Mouse (Mus musculus) ES-Bruce4 (cell line): ENCODE measurements at regions not wholly inside any gene's neighbourhood (a gene's known extent, or its start where the extent isn't known, plus 50 kb on each side); places are given as distances from the start of the nearest gene placed in this dataset.

Experiments
- CTCF ChIP-seq: IDR thresholded peaks from one replicate; pipeline ENCODE4 v1.8.1; 2011; ENCODE audit warnings: low read depth, low read length
- EP300 ChIP-seq: IDR thresholded peaks from 2 replicates; pipeline ENCODE4 v1.6.1; 2011; ENCODE audit warnings: low read depth, low read length; ENCODE audit not compliant: insufficient read depth
- POLR2A ChIP-seq: IDR thresholded peaks from one replicate; pipeline ENCODE4 v1.8.1; 2011; ENCODE audit warnings: low read length; ENCODE audit not compliant: insufficient read depth

DNA sequence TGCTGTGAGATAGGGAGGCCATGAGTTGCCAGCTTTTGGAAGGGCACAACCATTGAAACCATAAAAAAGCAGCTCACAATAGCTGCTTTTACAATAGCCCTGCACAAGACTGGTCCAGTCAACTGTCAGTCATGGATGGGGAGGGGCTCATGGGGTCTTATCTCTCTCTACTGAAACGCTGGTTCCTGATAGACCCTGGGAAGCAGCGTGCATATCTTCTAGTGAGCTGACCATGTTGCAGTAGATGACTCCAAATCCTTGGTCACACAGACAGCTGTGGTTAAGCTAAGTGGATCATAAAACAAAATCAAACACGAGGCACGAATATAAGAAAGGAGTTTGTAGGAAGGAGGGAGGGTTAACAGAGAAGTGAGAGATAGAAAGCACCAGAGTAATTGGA lies 105.0 kb downstream of the Aldh8a1 start:
- TF ChIP-seq POLR2A (no peak), CTCF (no peak), EP300 (no peak)
